Mouse (Mus musculus) ES-Bruce4 (cell line): ENCODE measurements at regions not wholly inside any gene's neighbourhood (a gene's known extent, or its start where the extent isn't known, plus 50 kb on each side); places are given as distances from the start of the nearest gene placed in this dataset.

Source experiments
- CTCF ChIP-seq: IDR thresholded peaks from one replicate; pipeline ENCODE4 v1.8.1; 2011; ENCODE audit warnings: low read depth, low read length
- EP300 ChIP-seq: IDR thresholded peaks from 2 replicates; pipeline ENCODE4 v1.6.1; 2011; ENCODE audit warnings: low read depth, low read length; ENCODE audit not compliant: insufficient read depth
- POLR2A ChIP-seq: IDR thresholded peaks from one replicate; pipeline ENCODE4 v1.8.1; 2011; ENCODE audit warnings: low read length; ENCODE audit not compliant: insufficient read depth

GRCm38 (mm10) chr5:33548800-33549199 lies 80.6 kb downstream of the Fam53a start:
- no peak for TF ChIP-seq CTCF
- TF ChIP-seq POLR2A, result no peak
- no peak for TF ChIP-seq EP300
